9 mouse cellular contexts compared by ENCODE assay signal in genomic region chr4:41545985-41546384, GRCm38 (mm10). TPM values are rescaled to one million over a fixed set of nuclear protein-coding genes. Genes with fewer than 3 reads are reported as not detected.
DNase-seq lines count a peak whose midpoint lies in the region; ATAC-seq lines count a peak whose summit lies in the region.
"Had no signal": no experiment of that assay in that cellular context is flagged by ENCODE, and none has a peak within 500 bp of the region (broad histone marks: within the 10 kb centered on the region; RNA-seq: fewer than 3 reads in every experiment).

No protein-coding gene starts in this region.

- no peaks in the 10 kb centered on the region for H3K27me3 ChIP-seq in midbrain, embryonic 14.5 days (ENCODE audit: control insufficient read depth, insufficient read depth, low read length)
- no peaks in the 10 kb centered on the region for H3K27me3 ChIP-seq in midbrain, embryonic 13.5 days

- DNase-seq in frontal cortex, postnatal 25 days (ENCODE audit: low spot score in 2 of 2), result no peak
- peak; percentile 42 for DNase-seq in midbrain, embryonic 14.5 days
- peak; percentile 78 to 80 for DNase-seq in cerebellum, postnatal 14 days
- DNase-seq in layer of hippocampus, postnatal 10 days (ENCODE audit: low spot score in 2 of 2), result peak; percentile 28 to 52
- DNase-seq in yolk sac, embryonic 10.5 days (ENCODE audit: low spot score), result peak; percentile 51
- DNase-seq in right cerebral cortex, adult 18-20 months, result no peak

- H3K4me1 ChIP-seq in midbrain, embryonic 14.5 days (ENCODE audit: control insufficient read depth, insufficient read depth, low read length), result peaks cover 10% of the 10 kb centered on the region; the same call in 1 of the 2 replicates
- H3K4me1 ChIP-seq in midbrain, embryonic 13.5 days (replicated peaks), result peaks cover 36% of the 10 kb centered on the region

- H3K9ac ChIP-seq in midbrain, embryonic 14.5 days (replicated peaks; ENCODE audit: low read length), result no peak overlapping the region
- no peak overlapping the region for H3K9ac ChIP-seq in midbrain, embryonic 13.5 days (replicated peaks)

- H3K4me2 ChIP-seq in midbrain, embryonic 14.5 days (ENCODE audit: low read length), result no peak overlapping the region
- no peak overlapping the region for H3K4me2 ChIP-seq in midbrain, embryonic 13.5 days (replicated peaks)

- WGBS in midbrain, embryonic 14.5 days, result 20% methylated on average over 8 of the region's 8 CpGs
- WGBS in midbrain, embryonic 13.5 days, result 25% methylated on average over 8 of the region's 8 CpGs

- H3K27ac ChIP-seq in midbrain, embryonic 14.5 days (replicated peaks; ENCODE audit: low read depth, low read length), result no peak overlapping the region
- H3K27ac ChIP-seq in midbrain, embryonic 13.5 days, result no peak overlapping the region; the same call in 1 of the 2 replicates

- ATAC-seq in frontal cortex, adult (ENCODE audit: low TSS enrichment), result peak; percentile 48; the same call in 1 of the 2 replicates
- no peak for ATAC-seq in midbrain, embryonic 14.5 days (ENCODE audit: low FRiP score, low TSS enrichment)
- ATAC-seq in midbrain, embryonic 13.5 days, result no peak

- no peaks in the 10 kb centered on the region for H3K36me3 ChIP-seq in midbrain, embryonic 14.5 days (ENCODE audit: control insufficient read depth, insufficient read depth, low read length)
- no peaks in the 10 kb centered on the region for H3K36me3 ChIP-seq in midbrain, embryonic 13.5 days

- H3K9me3 ChIP-seq in midbrain, embryonic 14.5 days (ENCODE audit: control insufficient read depth, low read length), result no peaks in the 10 kb centered on the region
- no peaks in the 10 kb centered on the region for H3K9me3 ChIP-seq in midbrain, embryonic 13.5 days

- no peak overlapping the region for H3K4me3 ChIP-seq in midbrain, embryonic 14.5 days (replicated peaks; ENCODE audit: low read depth, low read length)
- no peak overlapping the region for H3K4me3 ChIP-seq in midbrain, embryonic 13.5 days (replicated peaks)

RNA-seq across cellular contexts. Expression of gene Fam219a, which starts 23.4 kb away (rescaled TPM):
- polyA plus RNA-seq in midbrain, embryonic 14.5 days (2014; fragmentation: Nextera tagmentation; extraction: Ambion mirVana), result 19.9 and 22.3 TPM in 2 replicates
- 13.1 and 18.8 TPM in 2 replicates for polyA plus RNA-seq in midbrain, embryonic 13.5 days (2015; fragmentation: Nextera tagmentation; extraction: Ambion mirVana)
- 100 to 1,000 TPM; 168 to 186 TPM for total RNA-seq in layer of hippocampus, postnatal 10 days (2021)

RNA-seq across cellular contexts. Expression of gene Dnaic1, which starts 23.6 kb away (rescaled TPM):
- polyA plus RNA-seq in midbrain, embryonic 14.5 days (2014; fragmentation: Nextera tagmentation; extraction: Ambion mirVana), result 2.0 and 2.8 TPM in 2 replicates
- polyA plus RNA-seq in midbrain, embryonic 13.5 days (2015; fragmentation: Nextera tagmentation; extraction: Ambion mirVana), result 2.4 and 2.7 TPM in 2 replicates
- total RNA-seq in layer of hippocampus, postnatal 10 days (2021), result 1 to 10 TPM; 5.4 to 8.3 TPM

RNA-seq across cellular contexts. Expression of gene 1110017D15Rik, which starts 28.9 kb away (rescaled TPM):
- 12.9 and 13.2 TPM in 2 replicates for polyA plus RNA-seq in midbrain, embryonic 14.5 days (2014; fragmentation: Nextera tagmentation; extraction: Ambion mirVana)
- polyA plus RNA-seq in midbrain, embryonic 13.5 days (2015; fragmentation: Nextera tagmentation; extraction: Ambion mirVana), result 8.3 and 8.5 TPM in 2 replicates
- total RNA-seq in layer of hippocampus, postnatal 10 days (2021), result 10 to 100 TPM in 1 of 2 experiments, 1 to 10 TPM in 1; 8.0 to 10.0 TPM
- polyA plus RNA-seq: liver, embryonic 16.5 days had no signal

RNA-seq across cellular contexts. Expression of gene AI464131, which starts 43.1 kb away (rescaled TPM):
- 7.2 and 8.0 TPM in 2 replicates for polyA plus RNA-seq in midbrain, embryonic 14.5 days (2014; fragmentation: Nextera tagmentation; extraction: Ambion mirVana)
- 5.5 and 5.7 TPM in 2 replicates for polyA plus RNA-seq in midbrain, embryonic 13.5 days (2015; fragmentation: Nextera tagmentation; extraction: Ambion mirVana)
- 10 to 100 TPM; 44.8 TPM for total RNA-seq in layer of hippocampus, postnatal 10 days (2021)

Comparison
In these comparisons a context has a peak if more than half of its experiments do, and no peak if none do; other contexts are left out.
1. DNase-seq: peak in midbrain, embryonic 14.5 days (single experiment), cerebellum, postnatal 14 days (2 of 2), layer of hippocampus, postnatal 10 days (2 of 2) and yolk sac, embryonic 10.5 days (single experiment); none in frontal cortex, postnatal 25 days (0 of 2) and right cerebral cortex, adult 18-20 months (single experiment).